Mouse (Mus musculus) olfactory bulb, adult 2 months (tissue): ENCODE data around the gene Gper1.

Experiments used
- CTCF ChIP-seq: fragments of 200-500 bp; IDR thresholded peaks from 2 replicates; pipeline ENCODE4 v1.5.1; 2012; ENCODE audit warnings: low read depth, mild to moderate bottlenecking, low read length, moderate library complexity; ENCODE audit not compliant: insufficient read depth
- POLR2A ChIP-seq: fragments of 200-500 bp; IDR thresholded peaks from 2 replicates; pipeline ENCODE4 v1.6.1; 2012; ENCODE audit warnings: mild to moderate bottlenecking, low read depth, low read length, moderate library complexity; ENCODE audit not compliant: insufficient read depth

DNA sequence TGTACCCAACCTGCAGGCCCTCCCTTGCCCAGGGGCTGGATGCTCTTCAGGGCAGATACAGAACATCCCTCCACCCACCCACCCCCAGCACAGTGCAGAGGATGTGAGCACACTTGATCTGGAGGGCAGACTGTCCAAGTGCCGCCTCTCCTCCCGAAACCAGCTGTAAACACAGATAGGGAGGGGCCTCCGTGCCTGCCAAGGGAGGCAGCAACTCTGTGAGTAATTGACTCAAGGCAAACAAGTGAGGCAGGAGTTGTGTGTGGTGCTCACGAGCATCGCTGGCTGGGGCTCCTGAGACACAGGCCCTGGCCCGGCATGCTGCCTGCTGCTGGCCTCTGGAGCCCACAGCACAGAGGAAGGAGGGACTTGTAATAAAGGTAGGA is 33.3 kb upstream of the Gper1 start:
- no peak for TF ChIP-seq POLR2A
- TF ChIP-seq CTCF: no peak
